Mouse (Mus musculus) liver, embryonic 14.5 days (tissue): ENCODE data around the gene T.

Source experiments
- CTCF ChIP-seq: IDR thresholded peaks from 2 replicates; pipeline ENCODE4 v1.5.1; 2016; ENCODE audit warnings: antibody characterized with exemption, low read depth, control low read depth
- EP300 ChIP-seq: IDR thresholded peaks from 2 replicates; pipeline ENCODE4 v1.6.1; 2016; ENCODE audit warnings: antibody characterized with exemption, low read depth

DNA sequence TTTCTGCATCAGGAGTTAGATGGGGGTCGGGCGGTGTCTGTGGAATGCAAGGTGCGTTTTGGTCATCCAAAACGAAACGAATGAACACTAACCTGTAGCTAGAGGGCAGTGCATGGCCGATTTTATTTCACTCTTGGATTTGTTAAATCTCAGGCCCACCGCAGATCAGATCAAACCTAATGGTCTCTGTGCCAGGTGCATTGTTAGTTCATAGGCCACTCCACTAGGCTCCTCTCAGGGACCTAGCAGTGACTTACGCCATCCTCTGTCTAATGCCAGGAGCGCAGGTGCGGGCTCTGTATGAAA, 44.5 kb upstream of the T start:
- TF ChIP-seq CTCF: no peak; the same call in 1 of the 2 replicates
- TF ChIP-seq EP300: no peak
